Mouse (Mus musculus): Measurements from ENCODE around the gene Ccdc12. TPM values are rescaled to one million over a fixed set of nuclear protein-coding genes. Genes with fewer than 3 reads are reported as not detected.
"Not testable (repeated sequence)": the region's sequence is repeated elsewhere in the genome, so short reads cannot be mapped to it uniquely, and the experiment has no call there.

Ccdc12 gene
- total RNA-seq, 1 experiment from 2014 or later = 123 TPM

GRCm38 (mm10) chr9:110667219-110667836 lies 11.0 kb downstream of the Ccdc12 start:
- ATAC-seq (ENCODE audit: extremely low read depth, insufficient number of reproducible peaks, low FRiP score, poor library complexity, severe bottlenecking) = no peak

- ATAC-seq (ENCODE audit: extremely low read depth, insufficient number of reproducible peaks, low FRiP score, poor library complexity, severe bottlenecking) = no peak
Measured at GRCm38 (mm10) chr9:110668601-110669293, 12.4 kb downstream of the Ccdc12 start.

GRCm38 (mm10) chr9:110669785-110670184 lies 13.5 kb downstream of the Ccdc12 start:
- ATAC-seq (ENCODE audit: extremely low read depth, insufficient number of reproducible peaks, low FRiP score, poor library complexity, severe bottlenecking) = no peak

GRCm38 (mm10) chr9:110672462-110673106 lies 16.3 kb downstream of the Ccdc12 start:
- ATAC-seq (ENCODE audit: extremely low read depth, insufficient number of reproducible peaks, low FRiP score, poor library complexity, severe bottlenecking) = no peak

- no peak for ATAC-seq (ENCODE audit: extremely low read depth, insufficient number of reproducible peaks, low FRiP score, poor library complexity, severe bottlenecking)
Measured at GRCm38 (mm10) chr9:110673107-110673752, 16.9 kb downstream of the Ccdc12 start.

- peak; percentile 87 for ATAC-seq (ENCODE audit: extremely low read depth, insufficient number of reproducible peaks, low FRiP score, poor library complexity, severe bottlenecking)
Measured at GRCm38 (mm10) chr9:110676492-110676911, 20.2 kb downstream of the Ccdc12 start.

GRCm38 (mm10) chr9:110678886-110679285 lies 22.6 kb downstream of the Ccdc12 start:
- ATAC-seq (ENCODE audit: extremely low read depth, insufficient number of reproducible peaks, low FRiP score, poor library complexity, severe bottlenecking) = no peak

- peak; percentile 17; the same call in 1 of the 2 replicates for ATAC-seq (ENCODE audit: extremely low read depth, insufficient number of reproducible peaks, low FRiP score, poor library complexity, severe bottlenecking)
Measured at GRCm38 (mm10) chr9:110680736-110681507, 24.6 kb downstream of the Ccdc12 start.

- ATAC-seq (ENCODE audit: extremely low read depth, insufficient number of reproducible peaks, low FRiP score, poor library complexity, severe bottlenecking) = no peak
Measured at GRCm38 (mm10) chr9:110681817-110682216, 25.5 kb downstream of the Ccdc12 start.

GRCm38 (mm10) chr9:110682255-110682654 lies 26.0 kb downstream of the Ccdc12 start:
- no peak for ATAC-seq (ENCODE audit: extremely low read depth, insufficient number of reproducible peaks, low FRiP score, poor library complexity, severe bottlenecking)

- not testable (repeated sequence) for ATAC-seq (ENCODE audit: extremely low read depth, insufficient number of reproducible peaks, low FRiP score, poor library complexity, severe bottlenecking)
Measured at GRCm38 (mm10) chr9:110682697-110683096, 26.4 kb downstream of the Ccdc12 start.

GRCm38 (mm10) chr9:110683574-110684099 lies 27.3 kb downstream of the Ccdc12 start:
- ATAC-seq (ENCODE audit: extremely low read depth, insufficient number of reproducible peaks, low FRiP score, poor library complexity, severe bottlenecking) = no peak

- ATAC-seq (ENCODE audit: extremely low read depth, insufficient number of reproducible peaks, low FRiP score, poor library complexity, severe bottlenecking) = no peak
Measured at GRCm38 (mm10) chr9:110684100-110684831, 28.0 kb downstream of the Ccdc12 start.

GRCm38 (mm10) chr9:110685187-110685586 lies 28.9 kb downstream of the Ccdc12 start:
- no peak for ATAC-seq (ENCODE audit: extremely low read depth, insufficient number of reproducible peaks, low FRiP score, poor library complexity, severe bottlenecking)

- peak; percentile 13; the same call in 1 of the 2 replicates for ATAC-seq (ENCODE audit: extremely low read depth, insufficient number of reproducible peaks, low FRiP score, poor library complexity, severe bottlenecking)
Measured at GRCm38 (mm10) chr9:110685591-110685990, 29.3 kb downstream of the Ccdc12 start.

- no peak for ATAC-seq (ENCODE audit: extremely low read depth, insufficient number of reproducible peaks, low FRiP score, poor library complexity, severe bottlenecking)
Measured at GRCm38 (mm10) chr9:110686472-110686871, 30.2 kb downstream of the Ccdc12 start.

GRCm38 (mm10) chr9:110687061-110687460 lies 30.8 kb downstream of the Ccdc12 start:
- ATAC-seq (ENCODE audit: extremely low read depth, insufficient number of reproducible peaks, low FRiP score, poor library complexity, severe bottlenecking) = no peak

GRCm38 (mm10) chr9:110687846-110688245 lies 31.5 kb downstream of the Ccdc12 start:
- ATAC-seq (ENCODE audit: extremely low read depth, insufficient number of reproducible peaks, low FRiP score, poor library complexity, severe bottlenecking) = no peak
